Mouse (Mus musculus) hindbrain, embryonic 11.5 days (tissue): ENCODE measurements around the gene Map1s. TPM values are rescaled to one million over a fixed set of nuclear protein-coding genes. Genes with fewer than 3 reads are reported as not detected.
A peak's percentile ranks its signal among the peaks of the same experiment; 100 is the strongest.

Experiments
- ATAC-seq: fragments of 200-750 bp; cut with Nextera tagmentation; 2 replicates; pipeline ENCODE4 v1.8.0; 2017; ENCODE audit warnings: mild to moderate bottlenecking, moderate TSS enrichment, moderate library complexity; ENCODE audit not compliant: low FRiP score
- DNase-seq: peaks from one replicate; pipeline ENCODE4 v3.0.0-alpha.2; 2015; ENCODE audit warnings: low spot score
- H3K27ac ChIP-seq: fragments of 300-500 bp; sonication (generic); 2 replicates; pipeline ENCODE4 v1.5.1; 2014; ENCODE audit warnings: mild to moderate bottlenecking, low read depth, low read length
- H3K27me3 ChIP-seq: fragments of 300-500 bp; sonication (generic); 2 replicates; pipeline ENCODE4 v1.6.1; 2014; ENCODE audit warnings: mild to moderate bottlenecking, low read length, moderate library complexity, mixed read lengths; ENCODE audit not compliant: control insufficient read depth, insufficient read depth
- H3K36me3 ChIP-seq: fragments of 300-500 bp; sonication (generic); 2 replicates; pipeline ENCODE4 v1.6.1; 2014; ENCODE audit warnings: mild to moderate bottlenecking, low read length, moderate library complexity, mixed read lengths; ENCODE audit not compliant: control insufficient read depth, insufficient read depth
- H3K4me1 ChIP-seq: fragments of 300-500 bp; sonication (generic); replicated peaks from 2 replicates; pipeline ENCODE4 v1.6.1; 2014; ENCODE audit warnings: low read length, mixed read lengths; ENCODE audit not compliant: control insufficient read depth, insufficient read depth
- H3K4me2 ChIP-seq: fragments of 300-500 bp; sonication (generic); replicated peaks from 2 replicates; pipeline ENCODE4 v1.6.1; 2014; ENCODE audit warnings: mild to moderate bottlenecking, low read depth, low read length
- H3K4me3 ChIP-seq: fragments of 300-500 bp; sonication (generic); 2 replicates; pipeline ENCODE4 v1.5.1; 2014; ENCODE audit warnings: low read depth, low read length
- H3K9ac ChIP-seq: fragments of 300-500 bp; sonication (generic); 2 replicates; pipeline ENCODE4 v1.6.1; 2014; ENCODE audit warnings: low read depth, low read length
- H3K9me3 ChIP-seq: fragments of 300-500 bp; sonication (generic); 2 replicates; pipeline ENCODE4 v1.6.1; 2016; ENCODE audit warnings: low read length; ENCODE audit not compliant: control insufficient read depth
- WGBS: fragments of 180-500 bp; shearing (Covaris S2); extraction: QIAGEN DNeasy Blood & Tissue Kit; methylation state at CpG from one replicate; pipeline ENCODE4 v1.1.7; 2014; 5-methylcytosine and 5-hydroxymethylcytosine counted together
- polyA plus RNA-seq: library from polyadenylated mRNA; unstranded; fragments of >200 nt; fragmentation: Nextera tagmentation; extraction: Ambion mirVana; gene quantifications from 2 replicates; pipeline ENCODE4 v1.2.1, GENCODE M21; 2014

Map1s gene
- polyA plus RNA-seq, 1 experiment from 2014 or later: 32.3 TPM

GRCm38 (mm10) chr8:70873364-70873985, 32.3 kb upstream of the Map1s start, which contains the start of gene Ccdc124:
Gene Ccdc124 (minus strand): TSS chr8:70873935.
- ATAC-seq (peak; percentile 91), DNase-seq (peak; percentile 95)
- 2% methylated on average over 46 of the region's 46 CpGs for WGBS
- Histone ChIP-seq H3K4me3 (peak within 1 kb of the TSS; percentile 90), H3K9me3 (no peaks in the 10 kb centered on the region), H3K4me1 (peaks cover 8% of the 10 kb centered on the region; the same call in 1 of the 2 replicates), H3K27me3 (no peaks in the 10 kb centered on the region), H3K36me3 (no peaks in the 10 kb centered on the region), H3K9ac (peak within 1 kb of the TSS; percentile 77), H3K27ac (peak within 1 kb of the TSS; percentile 75), H3K4me2 (peak within 1 kb of the TSS; percentile 72)

GRCm38 (mm10) chr8:70874441-70874840, 31.3 kb upstream of the Map1s start:
- H3K36me3 ChIP-seq: no peaks in the 10 kb centered on the region
- WGBS: 91% methylated on average over 13 of the region's 13 CpGs
- H3K9ac ChIP-seq: peak overlapping the region; percentile 37; the same call in 1 of the 2 replicates
- H3K27ac ChIP-seq: no peak overlapping the region
- H3K9me3 ChIP-seq: no peaks in the 10 kb centered on the region
- no peak for ATAC-seq
- 0 out of 2 replicates have a peak, but pooled peaks cover 2% of the 10 kb centered on the region for H3K4me1 ChIP-seq
- no peak overlapping the region for H3K4me2 ChIP-seq
- DNase-seq: no peak
- no peaks in the 10 kb centered on the region for H3K27me3 ChIP-seq
- H3K4me3 ChIP-seq: no peak overlapping the region

DNA sequence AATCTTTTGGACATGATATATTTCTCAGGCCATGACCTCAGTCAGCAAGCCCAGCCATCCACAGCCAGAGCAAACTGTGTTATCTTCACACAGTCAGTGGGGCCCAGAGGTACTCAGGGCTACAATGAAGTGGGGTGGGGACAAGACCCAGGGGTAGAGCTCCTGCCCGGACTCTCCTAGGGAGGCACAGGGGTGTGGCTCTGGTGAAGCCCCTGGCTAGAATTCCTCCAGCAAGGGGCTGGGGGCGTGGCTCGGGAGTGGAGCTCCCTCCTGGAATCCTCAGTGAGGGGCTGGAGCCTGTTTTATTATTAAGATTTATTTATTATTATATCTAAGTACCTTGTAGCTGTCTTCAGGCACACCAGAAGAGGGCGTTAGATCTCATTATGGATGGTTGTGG, 29.4 kb upstream of the Map1s start:
- 64% methylated on average over 4 of the region's 4 CpGs for WGBS
- no peaks in the 10 kb centered on the region for H3K9me3 ChIP-seq
- H3K27me3 ChIP-seq: no peaks in the 10 kb centered on the region
- no peak for DNase-seq
- ATAC-seq: no peak
- no peak overlapping the region for H3K4me3 ChIP-seq
- H3K4me2 ChIP-seq: no peak overlapping the region
- H3K36me3 ChIP-seq: no peaks in the 10 kb centered on the region
- H3K27ac ChIP-seq: no peak overlapping the region
- H3K4me1 ChIP-seq: peaks cover 3% of the 10 kb centered on the region; the same call in 1 of the 2 replicates
- no peak overlapping the region for H3K9ac ChIP-seq

- Histone ChIP-seq H3K4me2 (no peak overlapping the region), H3K36me3 (no peaks in the 10 kb centered on the region), H3K9me3 (no peaks in the 10 kb centered on the region), H3K27ac (no peak overlapping the region), H3K4me3 (no peak overlapping the region), H3K27me3 (no peaks in the 10 kb centered on the region), H3K9ac (no peak overlapping the region), H3K4me1 (peaks cover 3% of the 10 kb centered on the region; the same call in 1 of the 2 replicates)
- 54% methylated on average over 2 of the region's 2 CpGs for WGBS
- DNase-seq (no peak), ATAC-seq (no peak)
Observed at GRCm38 (mm10) chr8:70878178-70878577, 27.6 kb upstream of the Map1s start.

- H3K4me3 ChIP-seq: no peak overlapping the region
- DNase-seq: no peak
- H3K36me3 ChIP-seq: no peaks in the 10 kb centered on the region
- ATAC-seq: no peak
- no peak overlapping the region for H3K4me2 ChIP-seq
- H3K27ac ChIP-seq: no peak overlapping the region
- H3K4me1 ChIP-seq: peaks cover 3% of the 10 kb centered on the region; the same call in 1 of the 2 replicates
- H3K9ac ChIP-seq: no peak overlapping the region
- no peaks in the 10 kb centered on the region for H3K27me3 ChIP-seq
- WGBS: 43% methylated on average over 4 of the region's 4 CpGs
- H3K9me3 ChIP-seq: no peaks in the 10 kb centered on the region
Observed at GRCm38 (mm10) chr8:70879500-70879899, 26.2 kb upstream of the Map1s start.

DNA sequence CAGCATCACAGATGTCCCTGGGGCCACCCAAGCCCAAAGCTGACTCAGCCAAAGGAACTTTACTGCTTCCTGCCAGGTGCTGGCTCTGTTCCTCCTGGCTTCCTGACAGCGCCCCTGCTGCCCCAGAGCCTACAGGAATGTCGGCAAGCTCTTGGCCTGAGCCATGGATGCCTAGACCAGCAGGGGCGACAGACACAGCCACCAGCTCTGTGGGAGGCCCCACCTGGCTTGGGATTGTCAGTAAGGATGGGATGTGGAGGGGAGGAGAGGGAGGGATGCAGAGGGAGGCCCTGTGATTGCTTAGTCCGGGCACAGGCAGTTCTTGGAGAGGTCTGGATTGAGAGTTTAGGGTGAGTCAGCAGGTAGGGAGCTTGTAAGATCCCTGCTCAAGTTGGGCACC, 25.6 kb upstream of the Map1s start:
- Histone ChIP-seq H3K9me3 (no peaks in the 10 kb centered on the region), H3K4me2 (no peak overlapping the region)
- 6% methylated on average over 4 of the region's 4 CpGs for WGBS

DNA sequence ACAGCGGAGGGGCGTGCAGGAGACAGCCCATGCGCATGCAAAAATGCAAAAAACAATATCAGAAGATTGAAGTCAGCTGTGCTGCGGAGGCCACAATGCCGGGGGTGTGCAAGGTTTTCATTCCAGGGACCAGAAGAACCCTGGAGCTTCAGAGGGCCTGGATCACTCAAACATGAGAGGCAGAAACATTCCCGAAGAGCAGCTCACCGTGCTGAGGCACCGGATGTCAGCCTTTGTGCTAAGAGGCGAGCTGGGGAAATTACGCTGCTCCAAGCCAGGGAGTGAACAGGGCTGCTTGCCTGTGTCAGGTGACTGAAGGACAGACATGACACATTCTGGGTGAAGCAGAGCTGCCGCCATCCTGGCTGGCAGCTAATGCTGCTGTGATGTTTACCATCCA, 25.2 kb upstream of the Map1s start:
- 31% methylated on average over 11 of the region's 11 CpGs for WGBS
- ATAC-seq (no peak), DNase-seq (no peak)
- Histone ChIP-seq H3K4me1 (peaks cover 3% of the 10 kb centered on the region; the same call in 1 of the 2 replicates), H3K4me3 (no peak overlapping the region), H3K4me2 (no peak overlapping the region), H3K27ac (no peak overlapping the region), H3K27me3 (no peaks in the 10 kb centered on the region), H3K9me3 (no peaks in the 10 kb centered on the region), H3K9ac (no peak overlapping the region), H3K36me3 (no peaks in the 10 kb centered on the region)

More for the DNA sequence above, 25.6 kb upstream of the Map1s start:
- H3K4me1 ChIP-seq: peaks cover 3% of the 10 kb centered on the region; the same call in 1 of the 2 replicates
- H3K27me3 ChIP-seq: no peaks in the 10 kb centered on the region
- ATAC-seq (no peak), DNase-seq (no peak)
- no peak overlapping the region for H3K9ac ChIP-seq
- no peaks in the 10 kb centered on the region for H3K36me3 ChIP-seq
- no peak overlapping the region for H3K27ac ChIP-seq
- H3K4me3 ChIP-seq: no peak overlapping the region

DNA sequence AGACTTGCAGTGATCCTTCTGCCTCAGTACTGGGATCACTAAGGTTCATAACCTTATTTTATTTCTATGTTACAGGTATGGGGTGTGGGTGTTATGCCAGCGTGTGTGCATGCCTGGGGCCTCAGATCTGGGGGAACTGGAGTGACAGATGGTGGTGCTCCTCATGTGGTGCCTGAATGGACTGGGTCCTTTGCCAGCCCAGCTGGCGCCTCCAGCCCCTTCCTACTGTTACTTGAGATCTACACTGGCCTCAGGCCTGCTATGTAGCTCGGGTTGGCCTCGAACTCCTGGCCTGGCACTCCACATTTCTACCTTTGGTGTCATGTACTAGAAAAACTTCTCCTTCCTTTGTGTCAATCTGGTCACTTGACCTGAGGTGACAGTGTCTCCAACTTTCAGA, 21.5 kb upstream of the Map1s start:
- H3K9ac ChIP-seq: no peak overlapping the region
- H3K4me1 ChIP-seq: peaks cover 3% of the 10 kb centered on the region
- H3K4me3 ChIP-seq: no peak overlapping the region
- no peaks in the 10 kb centered on the region for H3K9me3 ChIP-seq
- no peak for ATAC-seq
- WGBS: 88% methylated on average over 4 of the region's 4 CpGs
- H3K27ac ChIP-seq: no peak overlapping the region
- H3K27me3 ChIP-seq: no peaks in the 10 kb centered on the region; the same call in 1 of the 2 replicates
- no peaks in the 10 kb centered on the region for H3K36me3 ChIP-seq
- no peak overlapping the region for H3K4me2 ChIP-seq
- DNase-seq: no peak

DNA sequence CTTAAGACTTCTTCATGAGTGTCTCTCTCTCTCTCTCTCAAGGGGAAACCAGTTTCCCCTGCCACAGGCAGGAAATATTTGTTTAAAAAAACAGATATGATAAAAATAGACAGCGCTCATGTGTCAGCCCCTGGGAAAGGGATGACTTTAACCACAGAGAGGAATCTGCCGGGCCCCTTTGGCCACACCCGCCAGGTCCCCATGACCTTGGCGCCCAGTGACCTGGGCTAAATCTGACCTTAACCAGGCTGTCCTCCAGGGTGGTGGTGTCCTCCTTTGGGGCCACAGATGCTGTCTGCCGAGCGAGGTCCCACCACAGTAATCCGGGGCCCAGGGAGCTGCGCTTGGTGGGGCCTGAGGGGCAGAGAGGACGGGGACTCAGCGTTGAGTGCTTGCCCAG, 21.0 kb upstream of the Map1s start:
- H3K27ac ChIP-seq: no peak overlapping the region
- H3K4me3 ChIP-seq: no peak overlapping the region
- H3K4me2 ChIP-seq: no peak overlapping the region
- H3K9me3 ChIP-seq: no peaks in the 10 kb centered on the region
- no peaks in the 10 kb centered on the region for H3K36me3 ChIP-seq
- WGBS: 93% methylated on average over 10 of the region's 10 CpGs
- DNase-seq (no peak), ATAC-seq (no peak)
- no peaks in the 10 kb centered on the region; the same call in 1 of the 2 replicates for H3K27me3 ChIP-seq
- no peak overlapping the region for H3K9ac ChIP-seq
- H3K4me1 ChIP-seq: peaks cover 3% of the 10 kb centered on the region
